ENCODE assay signal across 8 mouse cellular contexts in genomic region chr16:78376745-78377570, GRCm38 (mm10). TPM values are rescaled to one million over a fixed set of nuclear protein-coding genes. Genes with fewer than 3 reads are reported as not detected.
DNase-seq lines count a peak whose midpoint lies in the region; ATAC-seq and TF ChIP-seq lines count a peak whose summit lies in the region.

Gene Btg3, minus strand, starts transcription at chr16:78377192.

- no peaks in the 10 kb centered on the region for H3K27me3 ChIP-seq in G1E (ENCODE audit: insufficient read depth, low read length)
- H3K27me3 ChIP-seq in forebrain, embryonic 16.5 days (replicated peaks; ENCODE audit: control insufficient read depth, insufficient read depth, low read length), result no peaks in the 10 kb centered on the region
- H3K27me3 ChIP-seq in lung, embryonic 14.5 days (ENCODE audit: insufficient read depth, low read length), result no peaks in the 10 kb centered on the region
- H3K27me3 ChIP-seq in thymus, adult 2 months (ENCODE audit: control insufficient read depth, insufficient read depth, low read length), result no peaks in the 10 kb centered on the region

- peak; percentile 73 for ATAC-seq in G1E (ENCODE audit: extremely low read depth, insufficient number of reproducible peaks, low FRiP score, poor library complexity, severe bottlenecking)
- ATAC-seq in forebrain, embryonic 16.5 days, result peak; percentile 97
- peak; percentile 96 for ATAC-seq in lung, embryonic 14.5 days (ENCODE audit: insufficient read depth)

- WGBS in forebrain, embryonic 16.5 days, result 3% methylated on average over 52 of the region's 57 CpGs
- WGBS in lung, embryonic 14.5 days, result 2% methylated on average over 45 of the region's 57 CpGs
- WGBS in olfactory bulb, adult 2 months, result 7% methylated on average over 56 of the region's 57 CpGs
- WGBS in thymus, adult 2 months, result 7% methylated on average over 54 of the region's 57 CpGs

- H3K9me3 ChIP-seq in G1E (replicated peaks), result no peaks in the 10 kb centered on the region
- no peaks in the 10 kb centered on the region for H3K9me3 ChIP-seq in forebrain, embryonic 16.5 days (ENCODE audit: control insufficient read depth, low read length)
- H3K9me3 ChIP-seq in lung, embryonic 14.5 days (ENCODE audit: low read depth, low read length), result no peaks in the 10 kb centered on the region

- DNase-seq in G1E (ENCODE audit: low spot score), result peak; percentile 90
- peak; percentile 24 to 43 for DNase-seq in cerebellum, adult 18-20 months
- peak; percentile 87 to 89 for DNase-seq in heart, postnatal 36 days
- peak; percentile 74 to 85 for DNase-seq in layer of hippocampus, adult 2 months (ENCODE audit: low spot score in 2 of 2)
- DNase-seq in lung, embryonic 14.5 days, result peak; percentile 97
- peak; percentile 87 for DNase-seq in thymus, adult 2 months

- peaks cover 23% of the 10 kb centered on the region for H3K4me1 ChIP-seq in G1E (ENCODE audit: insufficient read depth, low read depth, low read length)
- H3K4me1 ChIP-seq in forebrain, embryonic 16.5 days (replicated peaks; ENCODE audit: control insufficient read depth, insufficient read depth, low read length), result peaks cover 10% of the 10 kb centered on the region; the same call in 1 of the 2 replicates
- peaks cover 6% of the 10 kb centered on the region; the same call in 1 of the 2 replicates for H3K4me1 ChIP-seq in lung, embryonic 14.5 days (ENCODE audit: insufficient read depth)
- peaks cover 4% of the 10 kb centered on the region for H3K4me1 ChIP-seq in olfactory bulb, adult 2 months (ENCODE audit: control insufficient read depth, insufficient read depth, low read length)
- H3K4me1 ChIP-seq in thymus, adult 2 months (replicated peaks; ENCODE audit: control insufficient read depth, insufficient read depth, low read length), result peaks cover 10% of the 10 kb centered on the region

- intact Hi-C loops in heart, postnatal 36 days (cut with DNase I), result loop anchor here (5.0 to 10.0 kb wide), 2 partner anchors 200 to 1362 kb away; partner anchors contain the start of genes D16Ertd472e and Usp25

- TF ChIP-seq POLR2A in olfactory bulb, adult 2 months (IDR thresholded peaks at IDR 0.05; ENCODE audit: insufficient read depth, low read depth, low read length), result no peak; the same call in 1 of the 2 replicates
- TF ChIP-seq POLR2A in thymus, adult 2 months (IDR thresholded peaks at IDR 0.05; ENCODE audit: control insufficient read depth, extremely low read depth, insufficient read depth, low read length, poor library complexity), result 0 out of 2 replicates have a peak, but pooled peaks have one; percentile 4

- no peak within 1 kb of the TSS for H3K27ac ChIP-seq in forebrain, embryonic 16.5 days (ENCODE audit: low read length)
- H3K27ac ChIP-seq in layer of hippocampus, adult 2 months, result peak within 1 kb of the TSS; percentile 84
- H3K27ac ChIP-seq in lung, embryonic 14.5 days (ENCODE audit: low read depth), result peak within 1 kb of the TSS; percentile 90
- no peak within 1 kb of the TSS for H3K27ac ChIP-seq in olfactory bulb, adult 2 months (ENCODE audit: insufficient read depth, low read depth, low read length)
- peak within 1 kb of the TSS; percentile 11; the same call in 1 of the 2 replicates for H3K27ac ChIP-seq in thymus, adult 2 months (ENCODE audit: control insufficient read depth, insufficient read depth, low read length)

- H3K36me3 ChIP-seq in G1E (replicated peaks), result peaks cover 12% of the 10 kb centered on the region
- H3K36me3 ChIP-seq in forebrain, embryonic 16.5 days (ENCODE audit: control insufficient read depth, insufficient read depth), result no peaks in the 10 kb centered on the region
- peaks cover 11% of the 10 kb centered on the region for H3K36me3 ChIP-seq in lung, embryonic 14.5 days (ENCODE audit: insufficient read depth)
- H3K36me3 ChIP-seq in thymus, adult 2 months (ENCODE audit: control insufficient read depth, insufficient read depth, low read length), result no peaks in the 10 kb centered on the region

- H3K9ac ChIP-seq in forebrain, embryonic 16.5 days (replicated peaks; ENCODE audit: low read depth, low read length), result peak within 1 kb of the TSS; percentile 69
- peak within 1 kb of the TSS; percentile 98 for H3K9ac ChIP-seq in lung, embryonic 14.5 days

- no peak for TF ChIP-seq CTCF in G1E (IDR thresholded peaks at IDR 0.05; ENCODE audit: low read depth, low read length)
- TF ChIP-seq CTCF in layer of hippocampus, adult 2 months (conservative IDR thresholded peaks at IDR 0.05), result no peak
- TF ChIP-seq CTCF in lung, embryonic 14.5 days (IDR thresholded peaks at IDR 0.05; ENCODE audit: low read depth), result no peak
- no peak for TF ChIP-seq CTCF in olfactory bulb, adult 2 months (IDR thresholded peaks at IDR 0.05; ENCODE audit: insufficient read depth, low read depth, low read length)
- 0 out of 2 replicates have a peak, but pooled peaks have one; percentile 38 for TF ChIP-seq CTCF in thymus, adult 2 months (IDR thresholded peaks at IDR 0.05; ENCODE audit: borderline replicate concordance, control insufficient read depth, extremely low read depth, insufficient read depth, low read length, poor library complexity)

- H3K4me3 ChIP-seq in G1E (ENCODE audit: low read depth, low read length), result peak within 1 kb of the TSS; percentile 91
- peak within 1 kb of the TSS; percentile 74 for H3K4me3 ChIP-seq in forebrain, embryonic 16.5 days (replicated peaks; ENCODE audit: low read length)
- peak within 1 kb of the TSS; percentile 88 for H3K4me3 ChIP-seq in layer of hippocampus, adult 2 months
- H3K4me3 ChIP-seq in lung, embryonic 14.5 days (ENCODE audit: low read depth, low read length), result peak within 1 kb of the TSS; percentile 94
- peak within 1 kb of the TSS; percentile 95 for H3K4me3 ChIP-seq in olfactory bulb, adult 2 months (ENCODE audit: insufficient read depth, low read depth, low read length)
- H3K4me3 ChIP-seq in thymus, adult 2 months (ENCODE audit: control insufficient read depth, insufficient read depth, low read length), result peak within 1 kb of the TSS; percentile 69

- peak within 1 kb of the TSS; percentile 65 for H3K4me2 ChIP-seq in forebrain, embryonic 16.5 days (ENCODE audit: low read length)
- H3K4me2 ChIP-seq in lung, embryonic 14.5 days, result peak within 1 kb of the TSS; percentile 82

RNA-seq across cellular contexts. Expression of gene Btg3, which starts in this region (rescaled TPM):
- total RNA-seq in G1E (2014; fragmentation: Nextera tagmentation), result 37.2 and 55.6 TPM in 2 replicates
- total RNA-seq in G1E (2017), result 13.1 and 13.3 TPM in 2 replicates
- 9.5 and 11.1 TPM in 2 replicates for polyA plus RNA-seq in G1E (2012)
- 23.3 and 28.9 TPM in 2 replicates for polyA plus RNA-seq in forebrain, embryonic 16.5 days (2015; fragmentation: Nextera tagmentation; extraction: Ambion mirVana)
- total RNA-seq in heart, postnatal 36 days (2021), result 1 to 10 TPM; 7.7 to 9.8 TPM
- total RNA-seq in layer of hippocampus, adult 2 months (2021), result 10 to 100 TPM; 16.5 to 17.7 TPM
- polyA plus RNA-seq in lung, embryonic 14.5 days (2014; fragmentation: Nextera tagmentation; extraction: Ambion mirVana), result 61.5 and 64.7 TPM in 2 replicates
- not detected in 2 replicates for polyA plus RNA-seq in olfactory bulb, adult 2 months (2012; ENCODE audit: insufficient read depth, insufficient read length, low replicate concordance, missing spikeins)
- 2.8 and 3.5 TPM in 2 replicates for polyA plus RNA-seq in thymus, adult 2 months (2012; rRNA removed)

Comparison
In these comparisons a context has a peak if more than half of its experiments do, and no peak if none do; other contexts are left out.
1. DNase-seq: peak in every context shown above with its lines; median percentile 97 in lung, embryonic 14.5 days; 90 in G1E; 88 in heart, postnatal 36 days; 87 in thymus, adult 2 months; 80 in layer of hippocampus, adult 2 months; 34 in cerebellum, adult 18-20 months.
2. H3K27ac ChIP-seq: peak in layer of hippocampus, adult 2 months (single experiment), lung, embryonic 14.5 days (single experiment) and thymus, adult 2 months (single experiment); none in forebrain, embryonic 16.5 days (single experiment) and olfactory bulb, adult 2 months (single experiment).
3. Peak in every context shown above with its lines, with median percentiles within 50 percentile points of each other: ATAC-seq and H3K4me3 ChIP-seq.